ENCODE assay signal across 22 mouse cellular contexts in the genomic region with DNA sequence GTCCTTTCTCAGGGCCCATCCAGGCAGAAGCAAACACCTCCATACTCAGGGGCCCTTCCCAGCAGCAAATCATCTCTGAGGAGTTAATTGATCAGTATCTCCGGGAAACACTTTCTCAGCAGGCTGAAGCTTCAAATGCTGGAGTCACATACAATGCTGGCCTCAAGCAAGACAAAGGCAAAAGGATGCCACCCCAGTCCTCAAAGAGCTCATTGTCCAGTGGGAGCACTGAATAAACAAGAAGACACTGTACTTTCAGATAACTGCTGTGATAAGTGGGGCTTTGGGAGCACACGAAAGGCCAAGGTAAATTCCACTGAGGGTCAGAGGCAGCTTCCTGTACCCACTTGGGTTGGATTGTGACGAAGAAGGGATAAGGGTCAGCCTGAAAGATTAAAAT. TPM values are rescaled to one million over a fixed set of nuclear protein-coding genes. Genes with fewer than 3 reads are reported as not detected.
DNase-seq lines count a peak whose midpoint lies in the region; TF ChIP-seq lines count a peak whose summit lies in the region.
"Had no signal": no experiment of that assay in that cellular context is flagged by ENCODE, and none has a peak within 500 bp of the region (broad histone marks: within the 10 kb centered on the region; RNA-seq: fewer than 3 reads in every experiment).

No protein-coding gene starts in this region.

- DNase-seq in layer of hippocampus, adult 2 months (ENCODE audit: low spot score in 2 of 2) = no peak
- no peak for DNase-seq in layer of hippocampus, postnatal 14 days (ENCODE audit: low spot score in 2 of 2)
- peak; percentile 24 for DNase-seq in retina, postnatal 1 day
- no peak for DNase-seq in retina, embryonic 14.5 days (ENCODE audit: low spot score)
- peak; percentile 68 for DNase-seq in brain, adult 2 months (ENCODE audit: low read depth, low spot score)
- no peak for DNase-seq in spleen, adult 18-20 months
- no peak for DNase-seq in adrenal gland, postnatal 4 days (ENCODE audit: low spot score in 2 of 2)
- DNase-seq: adrenal gland, adult 2 months; adrenal gland, postnatal 10 days; adrenal gland, postnatal 25 days; cerebellum, adult 11 months; cerebellum, adult 18-20 months; cerebellum, adult 8-10 months; cerebellum, adult 9-11 months; cerebellum, postnatal 14 days; cerebellum, postnatal 36 days; forebrain, postnatal 0 days had no signal

- no peak for TF ChIP-seq CTCF in layer of hippocampus, adult 2 months (conservative IDR thresholded peaks at IDR 0.05)
- TF ChIP-seq CTCF in cortical plate, adult 2 months (IDR thresholded peaks at IDR 0.05; ENCODE audit: extremely low read depth, insufficient read depth, low read length) = no peak

- TF ChIP-seq POLR2A in cortical plate, adult 2 months (IDR thresholded peaks at IDR 0.05; ENCODE audit: extremely low read depth, insufficient read depth, low read length) = no peak

- no peak overlapping the region for H3K4me3 ChIP-seq in layer of hippocampus, adult 2 months
- no peak overlapping the region for H3K4me3 ChIP-seq in cortical plate, adult 2 months (ENCODE audit: insufficient read depth, low read length)
- H3K4me3 ChIP-seq: embryonic facial prominence, embryonic 10.5 days; embryonic facial prominence, embryonic 12.5 days; forebrain, embryonic 13.5 days; forebrain, embryonic 15.5 days had no signal

- no peaks in the 10 kb centered on the region for H3K4me1 ChIP-seq in cortical plate, adult 2 months (ENCODE audit: control insufficient read depth, insufficient read depth, low read length)
- H3K4me1 ChIP-seq: embryonic facial prominence, embryonic 12.5 days; forebrain, embryonic 13.5 days; forebrain, embryonic 15.5 days had no signal

- H3K27ac ChIP-seq in layer of hippocampus, adult 2 months = peak overlapping the region; percentile 61
- 0 out of 2 replicates have a peak overlapping the region, but pooled peaks have one; percentile 45 for H3K27ac ChIP-seq in cortical plate, adult 2 months (ENCODE audit: insufficient read depth, low read length)
- H3K27ac ChIP-seq: embryonic facial prominence, embryonic 10.5 days; embryonic facial prominence, embryonic 12.5 days; forebrain, embryonic 13.5 days; forebrain, embryonic 15.5 days had no signal

RNA-seq across cellular contexts. Expression of gene Jade1, which starts 25.4 kb away (rescaled TPM):
- total RNA-seq in layer of hippocampus, adult 2 months (2021) = 10 to 100 TPM; 34.4 to 35.9 TPM
- 10 to 100 TPM; 20.0 to 21.0 TPM for total RNA-seq in layer of hippocampus, postnatal 14 days (2021)
- 30.4 and 30.9 TPM in 2 replicates for polyA plus RNA-seq in cortical plate, adult 2 months (2012; rRNA removed)
- total RNA-seq in adrenal gland, postnatal 4 days (2021) = 10 to 100 TPM; 57.5 to 59.7 TPM

Comparison
In these comparisons a context has a peak if more than half of its experiments do, and no peak if none do; other contexts are left out.
1. DNase-seq: peak in retina, postnatal 1 day (single experiment) and brain, adult 2 months (single experiment); none in layer of hippocampus, adult 2 months (0 of 2), layer of hippocampus, postnatal 14 days (0 of 2), retina, embryonic 14.5 days (single experiment), spleen, adult 18-20 months (0 of 2) and adrenal gland, postnatal 4 days (0 of 2).